Mouse (Mus musculus) testis, postnatal 14 days (tissue): ENCODE data around the gene Gm8257.
"Not testable (repeated sequence)": the region's sequence is repeated elsewhere in the genome, so short reads cannot be mapped to it uniquely, and the experiment has no call there.

Experiments used
- DNase-seq: peaks from one replicate; pipeline ENCODE4 v3.0.0; 2021; ENCODE audit warnings: low spot score

Gm8257 gene

DNA sequence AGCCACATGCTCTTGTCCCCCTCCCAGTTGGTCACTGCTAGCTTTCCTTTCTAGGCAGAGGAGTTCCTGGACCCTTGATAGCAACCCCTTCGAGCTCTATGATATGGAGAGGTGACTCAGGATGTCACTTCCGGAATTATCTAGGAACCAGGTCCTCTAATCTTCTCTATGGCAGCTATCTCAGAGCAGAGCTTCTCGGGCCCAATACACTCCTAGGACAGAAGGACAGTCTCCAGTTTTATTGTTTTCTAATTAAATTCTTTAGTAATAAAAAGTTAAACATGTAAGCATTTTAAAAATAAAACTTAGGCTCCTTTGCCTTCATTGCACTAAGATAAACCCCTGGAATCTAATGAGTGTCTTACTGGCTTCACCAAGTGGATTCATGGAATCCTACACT, at the start of gene Gm8257:
Gene Gm8257 (minus strand): TSS at position 101 of the 400 bp plus-strand sequence.
- DNase-seq = not testable (repeated sequence)

GRCm38 (mm10) chr14:44750240-44750639, 44.0 kb upstream of the Gm8257 start, which contains the start of gene Gm8267:
TSS of gene Gm8267 (minus strand) at chr14:44750340.
- no peak for DNase-seq

GRCm38 (mm10) chr14:44742789-44743188, 36.5 kb upstream of the Gm8257 start:
- DNase-seq = not testable (repeated sequence)

- not testable (repeated sequence) for DNase-seq
Observed at GRCm38 (mm10) chr14:44730711-44731110, 24.5 kb upstream of the Gm8257 start.

DNA sequence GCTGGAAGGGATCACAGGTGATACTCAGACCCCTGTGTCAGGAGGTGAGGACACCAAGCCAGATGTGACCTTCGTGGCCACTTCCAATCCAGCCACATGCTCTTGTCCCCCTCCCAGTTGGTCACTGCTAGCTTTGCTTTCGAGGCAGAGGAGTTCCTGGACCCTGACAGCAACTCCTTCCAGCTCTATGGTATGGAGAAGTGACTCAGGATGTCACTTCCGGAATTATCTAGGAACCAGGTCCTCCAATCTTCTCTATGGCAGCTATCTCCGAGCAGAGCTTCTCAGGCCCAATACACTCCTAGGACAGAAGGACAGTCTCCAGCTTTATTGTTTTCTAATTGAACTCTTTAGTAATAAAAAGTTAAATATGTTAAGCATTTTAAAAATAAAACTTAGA, 78.5 kb downstream of the Gm8257 start, which contains the start of gene Gm5624:
Gene Gm5624 (minus strand): TSS at position 202 of the 400 bp plus-strand sequence.
- DNase-seq = not testable (repeated sequence)
